Mouse (Mus musculus) cortical plate, adult 2 months (tissue): ENCODE data around the gene Fkbp5.

Source experiments
- CTCF ChIP-seq: fragments of 200-500 bp; IDR thresholded peaks from 2 replicates; pipeline ENCODE4 v1.5.1; 2011; ENCODE audit warnings: mild to moderate bottlenecking, control low read depth, low read length; ENCODE audit not compliant: insufficient read depth; ENCODE audit errors: extremely low read depth
- POLR2A ChIP-seq: fragments of 200-500 bp; IDR thresholded peaks from 2 replicates; pipeline ENCODE4 v1.6.1; 2011; ENCODE audit warnings: mild to moderate bottlenecking, low read length, control low read depth; ENCODE audit not compliant: insufficient read depth; ENCODE audit errors: extremely low read depth

DNA sequence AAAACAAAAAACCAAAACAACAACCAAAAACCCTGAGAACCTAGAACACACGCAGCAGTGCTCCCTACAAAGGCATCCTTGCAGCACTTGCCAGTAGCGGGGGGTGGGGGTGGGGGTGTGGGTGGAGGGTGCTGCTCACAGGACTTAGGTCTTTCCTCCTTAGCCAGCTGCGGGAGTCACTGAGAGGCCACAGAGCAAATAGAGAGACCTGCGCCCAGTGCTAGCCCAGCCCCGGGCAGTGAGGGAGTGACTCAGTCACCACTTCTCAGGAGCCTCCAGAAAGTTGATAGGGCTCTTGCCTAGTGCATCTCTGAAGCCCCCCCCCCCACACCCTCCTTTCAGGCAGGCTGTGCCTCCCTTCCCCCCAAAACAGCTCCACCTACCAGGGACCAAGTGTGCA, 148.3 kb downstream of the Fkbp5 start:
- TF ChIP-seq POLR2A: no peak
- no peak for TF ChIP-seq CTCF
